Mouse (Mus musculus) lung, postnatal 0 days (tissue): ENCODE measurements around the gene Pcp2. TPM values are rescaled to one million over a fixed set of nuclear protein-coding genes. Genes with fewer than 3 reads are reported as not detected.

Source experiments
- ATAC-seq: fragments of 200-750 bp; cut with Nextera tagmentation; 2 replicates; pipeline ENCODE4 v1.8.0; 2017; ENCODE audit warnings: moderate library complexity
- DNase-seq: peaks from one replicate; pipeline ENCODE4 v3.0.0-alpha.2; 2016; ENCODE audit warnings: low spot score
- H3K27ac ChIP-seq: fragments of 300-500 bp; sonication (generic); 2 replicates; pipeline ENCODE4 v1.5.1; 2014; ENCODE audit warnings: antibody characterized with exemption, mild to moderate bottlenecking, low read length, mixed read lengths
- H3K27me3 ChIP-seq: fragments of 300-500 bp; sonication (generic); replicated peaks from 2 replicates; pipeline ENCODE4 v1.6.1; 2014; ENCODE audit warnings: low read length, mixed read lengths; ENCODE audit not compliant: insufficient read depth
- H3K36me3 ChIP-seq: fragments of 300-500 bp; sonication (generic); 2 replicates; pipeline ENCODE4 v1.6.1; 2014; ENCODE audit warnings: low read length, mixed read lengths; ENCODE audit not compliant: insufficient read depth
- H3K4me1 ChIP-seq: fragments of 300-500 bp; sonication (generic); 2 replicates; pipeline ENCODE4 v1.6.1; 2014; ENCODE audit warnings: antibody characterized with exemption, low read depth, low read length, mixed read lengths; ENCODE audit not compliant: insufficient read depth
- H3K4me2 ChIP-seq: fragments of 300-500 bp; sonication (generic); replicated peaks from 2 replicates; pipeline ENCODE4 v1.6.1; 2014; ENCODE audit warnings: low read depth, mild to moderate bottlenecking, low read length, moderate library complexity, mixed read lengths
- H3K4me3 ChIP-seq: fragments of 300-500 bp; sonication (generic); 2 replicates; pipeline ENCODE4 v1.5.1; 2014; ENCODE audit warnings: low read depth, low read length
- H3K9ac ChIP-seq: fragments of 300-500 bp; sonication (generic); replicated peaks from 2 replicates; pipeline ENCODE4 v1.6.1; 2014; ENCODE audit warnings: low read depth, mild to moderate bottlenecking
- H3K9me3 ChIP-seq: fragments of 300-500 bp; sonication (generic); 2 replicates; pipeline ENCODE4 v1.6.1; 2016; ENCODE audit warnings: low read length, mixed read lengths
- CTCF ChIP-seq: IDR thresholded peaks from 2 replicates; pipeline ENCODE4 v1.5.1; 2016; ENCODE audit warnings: antibody characterized with exemption, mild to moderate bottlenecking
- EP300 ChIP-seq: IDR thresholded peaks from 2 replicates; pipeline ENCODE4 v1.6.1; 2016; ENCODE audit warnings: antibody characterized with exemption, mild to moderate bottlenecking, control low read depth
- WGBS: fragments of 180-500 bp; shearing (Covaris S2); extraction: QIAGEN DNeasy Blood & Tissue Kit; methylation state at CpG from one replicate; pipeline ENCODE4 v1.1.7; 2014; 5-methylcytosine and 5-hydroxymethylcytosine counted together
- polyA plus RNA-seq: library from polyadenylated mRNA; unstranded; fragments of >200 nt; fragmentation: Nextera tagmentation; extraction: Ambion mirVana; gene quantifications from 2 replicates; pipeline ENCODE4 v1.2.1, GENCODE M21; 2015

Pcp2 gene
- polyA plus RNA-seq, 1 experiment from 2014 or later = not detected

DNA sequence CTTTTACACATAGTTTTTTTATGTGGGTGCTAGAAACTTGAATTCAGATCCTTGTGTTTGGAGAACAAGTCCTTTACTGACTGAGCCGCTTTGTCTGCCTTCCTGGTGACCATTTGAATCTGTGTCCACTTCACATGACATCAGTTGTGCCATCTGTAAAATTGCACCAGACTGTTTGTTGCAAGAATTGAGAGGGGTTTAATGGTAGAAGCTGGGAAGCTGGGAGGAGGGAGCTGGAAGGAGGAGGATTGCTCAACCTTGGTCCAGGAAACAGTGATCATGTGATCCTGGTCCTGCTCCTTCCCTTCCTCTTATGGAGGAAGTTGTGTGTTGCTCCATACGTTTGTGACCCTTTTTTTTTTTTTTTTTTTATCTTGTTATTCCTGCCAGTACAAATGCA is 22.9 kb upstream of the Pcp2 start:
- Histone ChIP-seq H3K4me2 (no peak overlapping the region), H3K4me3 (no peak overlapping the region), H3K27ac (no peak overlapping the region), H3K27me3 (no peaks in the 10 kb centered on the region), H3K9me3 (no peaks in the 10 kb centered on the region), H3K36me3 (no peaks in the 10 kb centered on the region), H3K9ac (no peak overlapping the region), H3K4me1 (no peaks in the 10 kb centered on the region)
- peak; percentile 47; the same call in 1 of the 2 replicates for ATAC-seq
- no peak for TF ChIP-seq EP300
- no peak for TF ChIP-seq CTCF
- WGBS = 45% methylated on average over 2 of the region's 2 CpGs
- peak; percentile 75 for DNase-seq

GRCm38 (mm10) chr8:3647561-3647960 is 22.2 kb upstream of the Pcp2 start:
- DNase-seq = no peak
- H3K4me3 ChIP-seq = no peak overlapping the region
- H3K4me2 ChIP-seq = no peak overlapping the region
- ATAC-seq = no peak
- WGBS = 65% methylated on average over 4 of the region's 4 CpGs
- H3K27me3 ChIP-seq = no peaks in the 10 kb centered on the region
- no peaks in the 10 kb centered on the region for H3K4me1 ChIP-seq
- TF ChIP-seq EP300 (no peak), CTCF (no peak)
- no peaks in the 10 kb centered on the region for H3K36me3 ChIP-seq
- no peaks in the 10 kb centered on the region for H3K9me3 ChIP-seq
- no peak overlapping the region for H3K9ac ChIP-seq
- H3K27ac ChIP-seq = no peak overlapping the region

GRCm38 (mm10) chr8:3646824-3647531 is 21.6 kb upstream of the Pcp2 start:
- peak overlapping the region; percentile 62; the same call in 1 of the 2 replicates for H3K27ac ChIP-seq
- ATAC-seq (peak; percentile 56), DNase-seq (peak; percentile 77)
- no peak overlapping the region for H3K4me2 ChIP-seq
- TF ChIP-seq EP300 (peak; percentile 59; the same call in 1 of the 2 replicates), CTCF (no peak)
- H3K4me1 ChIP-seq = no peaks in the 10 kb centered on the region
- no peaks in the 10 kb centered on the region for H3K36me3 ChIP-seq
- 65% methylated on average over 6 of the region's 6 CpGs for WGBS
- no peak overlapping the region for H3K9ac ChIP-seq
- no peak overlapping the region for H3K4me3 ChIP-seq
- H3K9me3 ChIP-seq = no peaks in the 10 kb centered on the region
- H3K27me3 ChIP-seq = no peaks in the 10 kb centered on the region

DNA sequence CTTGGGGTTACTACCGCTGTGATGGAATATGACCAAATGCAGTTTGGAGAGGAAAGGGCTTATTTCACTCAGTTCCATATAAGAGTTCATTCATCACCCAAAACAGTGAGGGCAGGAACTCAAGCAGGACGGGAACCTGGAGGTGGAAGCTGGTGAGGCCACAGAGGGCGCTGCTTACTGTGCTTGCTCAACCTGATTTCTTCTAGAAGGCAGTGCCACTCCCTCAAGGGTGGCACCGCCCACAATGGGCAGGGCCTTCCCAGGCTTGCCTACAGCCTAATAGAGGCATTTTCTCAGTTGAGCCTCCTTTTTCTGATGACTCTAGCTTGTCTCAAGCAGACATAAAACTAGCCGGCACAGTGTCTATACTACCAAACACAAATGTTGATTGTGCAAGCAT is 20.5 kb upstream of the Pcp2 start:
- ATAC-seq (peak; percentile 79), DNase-seq (peak; percentile 82)
- Histone ChIP-seq H3K36me3 (no peaks in the 10 kb centered on the region), H3K4me3 (no peak overlapping the region), H3K4me2 (no peak overlapping the region), H3K9me3 (no peaks in the 10 kb centered on the region), H3K27ac (no peak overlapping the region), H3K4me1 (no peaks in the 10 kb centered on the region), H3K9ac (no peak overlapping the region), H3K27me3 (no peaks in the 10 kb centered on the region)
- TF ChIP-seq CTCF (peak; percentile 54), EP300 (no peak)
- 23% methylated on average over 5 of the region's 5 CpGs for WGBS

- H3K9me3 ChIP-seq = no peaks in the 10 kb centered on the region
- no peak for TF ChIP-seq CTCF
- TF ChIP-seq EP300 = no peak
- peaks cover 3% of the 10 kb centered on the region; the same call in 1 of the 2 replicates for H3K4me1 ChIP-seq
- ATAC-seq = peak; percentile 67
- peak overlapping the region; percentile 62 for H3K9ac ChIP-seq
- H3K4me2 ChIP-seq = peak overlapping the region; percentile 81
- no peaks in the 10 kb centered on the region for H3K27me3 ChIP-seq
- peak overlapping the region; percentile 69 for H3K27ac ChIP-seq
- 11% methylated on average over 8 of the region's 8 CpGs for WGBS
- H3K36me3 ChIP-seq = no peaks in the 10 kb centered on the region; the same call in 1 of the 2 replicates
- peak; percentile 68 for DNase-seq
- peak overlapping the region; percentile 68 for H3K4me3 ChIP-seq
Measured at GRCm38 (mm10) chr8:3631478-3631875, 6.1 kb upstream of the Pcp2 start.

DNA sequence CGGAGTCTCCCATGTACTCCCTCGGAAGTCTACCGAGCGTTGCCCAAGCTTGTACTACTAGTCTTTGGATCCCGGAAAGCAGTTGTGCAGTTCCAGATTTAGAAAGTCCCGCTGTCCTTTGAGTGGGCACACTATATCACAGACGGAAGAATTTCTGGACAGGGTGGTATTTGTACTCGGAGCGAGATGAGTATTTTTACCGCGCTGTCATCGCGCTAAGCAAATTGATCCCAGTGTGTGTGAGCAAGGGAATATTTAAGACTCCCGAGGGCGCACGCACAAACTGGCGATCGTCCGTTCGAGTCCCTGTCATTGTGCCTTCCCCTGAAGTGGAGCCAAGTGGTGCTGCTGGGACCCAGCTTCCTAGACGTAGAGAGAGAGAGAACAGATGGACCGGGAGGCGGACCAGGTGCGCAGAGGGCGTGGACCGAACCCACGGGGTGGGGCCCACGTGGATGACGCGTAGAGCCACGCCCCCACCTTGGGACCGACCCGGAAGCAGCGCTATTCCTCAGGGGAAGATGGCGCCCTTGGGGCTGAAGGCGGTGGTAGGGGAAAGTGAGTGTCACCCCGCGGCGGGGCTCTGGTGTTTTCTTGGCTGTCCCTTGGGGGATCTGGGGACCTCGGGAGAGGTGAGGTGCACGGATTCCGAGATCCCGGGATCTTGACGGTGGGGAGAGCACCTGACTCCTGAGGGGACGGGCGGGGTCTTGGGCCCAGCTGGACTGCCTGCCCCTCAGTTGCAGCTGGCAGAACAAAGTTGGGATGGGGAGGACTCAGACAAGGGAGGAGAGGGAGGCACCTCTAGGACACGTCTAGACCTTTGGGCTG is 5.5 kb upstream of the Pcp2 start, which contains the start of gene Stxbp2:
Gene Stxbp2, plus strand, starts transcription at position 309 of the 831 bp plus-strand sequence.
- ATAC-seq (peak; percentile 96), DNase-seq (peak; percentile 89)
- H3K36me3 ChIP-seq = no peaks in the 10 kb centered on the region; the same call in 1 of the 2 replicates
- peak within 1 kb of the TSS; percentile 81 for H3K4me2 ChIP-seq
- peak within 1 kb of the TSS; percentile 68 for H3K4me3 ChIP-seq
- peak within 1 kb of the TSS; percentile 62 for H3K9ac ChIP-seq
- no peaks in the 10 kb centered on the region for H3K9me3 ChIP-seq
- TF ChIP-seq CTCF (peak; percentile 25), EP300 (no peak)
- H3K4me1 ChIP-seq = peaks cover 3% of the 10 kb centered on the region; the same call in 1 of the 2 replicates
- peak within 1 kb of the TSS; percentile 69 for H3K27ac ChIP-seq
- H3K27me3 ChIP-seq = no peaks in the 10 kb centered on the region
- 3% methylated on average over 45 of the region's 47 CpGs for WGBS
